Mouse (Mus musculus): ENCODE measurements around the gene Bmper. TPM values are rescaled to one million over a fixed set of nuclear protein-coding genes. Genes with fewer than 3 reads are reported as not detected.

Bmper gene
- polyA plus RNA-seq, 1 experiment from 2014 or later, result 7.5 TPM

DNA sequence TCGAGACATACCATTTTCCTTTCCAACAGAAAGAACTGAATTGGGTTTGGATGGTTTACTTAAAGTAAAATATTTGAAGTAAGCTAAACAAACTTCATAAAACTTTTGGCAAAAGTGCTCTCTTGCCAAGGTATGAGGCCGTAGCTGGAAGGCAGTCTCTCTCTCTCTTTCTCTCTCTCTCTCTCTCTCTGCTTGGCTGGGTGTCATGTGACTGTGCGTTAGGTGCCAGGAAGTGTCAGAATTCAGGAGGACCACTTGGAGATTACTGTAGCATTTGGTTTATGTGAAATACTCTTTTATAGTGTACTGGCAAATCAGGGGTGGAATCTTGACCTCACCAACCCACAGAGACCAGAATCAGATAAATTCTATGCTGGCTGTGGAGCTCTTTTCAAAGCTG, 162.0 kb downstream of the Bmper start:
- no peak overlapping the region for H3K9ac ChIP-seq
- 86% methylated on average over 3 of the region's 3 CpGs for WGBS
- no peak overlapping the region for H3K4me3 ChIP-seq
- no peaks in the 10 kb centered on the region for H3K9me3 ChIP-seq
- no peaks in the 10 kb centered on the region for H3K27me3 ChIP-seq
- no peak for ATAC-seq (ENCODE audit: low read depth)
- peaks cover 16% of the 10 kb centered on the region for H3K4me1 ChIP-seq (replicated peaks)
- no peaks in the 10 kb centered on the region for H3K36me3 ChIP-seq
- H3K4me2 ChIP-seq, result no peak overlapping the region
- no peak overlapping the region for H3K27ac ChIP-seq (replicated peaks)

DNA sequence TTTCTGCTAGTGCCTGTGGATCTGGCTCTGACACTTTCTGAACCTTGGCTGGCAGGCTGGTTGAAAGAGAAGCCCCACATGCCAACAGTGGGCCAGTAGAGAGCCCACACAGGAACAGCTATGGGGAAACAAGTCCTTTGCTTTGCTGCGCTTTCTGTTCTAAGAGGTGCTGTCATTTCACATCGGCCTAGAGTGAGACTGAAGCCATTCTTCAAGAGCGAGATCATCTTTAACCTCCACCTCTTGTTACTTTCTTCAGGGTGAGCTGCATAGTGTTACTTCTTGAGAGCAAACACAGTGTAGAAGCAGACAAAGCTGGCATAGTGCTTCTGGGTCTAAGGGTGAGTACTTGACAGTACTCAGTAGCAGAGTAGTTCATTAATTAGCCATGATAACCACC, 163.3 kb downstream of the Bmper start:
- H3K27ac ChIP-seq (replicated peaks), result no peak overlapping the region
- H3K4me1 ChIP-seq (replicated peaks), result peaks cover 4% of the 10 kb centered on the region; the same call in 1 of the 2 replicates
- H3K36me3 ChIP-seq, result no peaks in the 10 kb centered on the region
- H3K27me3 ChIP-seq, result no peaks in the 10 kb centered on the region
- no peak overlapping the region for H3K4me3 ChIP-seq
- no peak for ATAC-seq (ENCODE audit: low read depth)
- H3K9me3 ChIP-seq, result no peaks in the 10 kb centered on the region
- no peak overlapping the region for H3K4me2 ChIP-seq
- WGBS, result 82% methylated on average over 3 of the region's 3 CpGs
- H3K9ac ChIP-seq, result no peak overlapping the region

GRCm38 (mm10) chr9:23390118-23390517, 167.2 kb downstream of the Bmper start:
- Histone ChIP-seq H3K4me2 (no peak overlapping the region), H3K27ac (replicated peaks) (no peak overlapping the region), H3K36me3 (no peaks in the 10 kb centered on the region), H3K9me3 (no peaks in the 10 kb centered on the region), H3K27me3 (no peaks in the 10 kb centered on the region), H3K4me3 (no peak overlapping the region), H3K4me1 (replicated peaks) (no peaks in the 10 kb centered on the region), H3K9ac (no peak overlapping the region)
- WGBS, result 76% methylated on average over 3 of the region's 3 CpGs
- ATAC-seq (ENCODE audit: low read depth), result no peak

GRCm38 (mm10) chr9:23394652-23395317, 171.9 kb downstream of the Bmper start:
- Histone ChIP-seq H3K27ac (replicated peaks) (no peak overlapping the region), H3K9me3 (no peaks in the 10 kb centered on the region), H3K4me3 (no peak overlapping the region), H3K4me2 (no peak overlapping the region), H3K36me3 (no peaks in the 10 kb centered on the region), H3K4me1 (replicated peaks) (no peaks in the 10 kb centered on the region), H3K27me3 (no peaks in the 10 kb centered on the region), H3K9ac (no peak overlapping the region)
- WGBS, result 77% methylated on average over 6 of the region's 6 CpGs
- ATAC-seq (ENCODE audit: low read depth), result no peak

GRCm38 (mm10) chr9:23396186-23396585, 173.3 kb downstream of the Bmper start:
- Histone ChIP-seq H3K36me3 (no peaks in the 10 kb centered on the region), H3K9ac (no peak overlapping the region), H3K27ac (replicated peaks) (no peak overlapping the region), H3K27me3 (no peaks in the 10 kb centered on the region), H3K4me3 (no peak overlapping the region), H3K4me1 (replicated peaks) (no peaks in the 10 kb centered on the region), H3K4me2 (no peak overlapping the region), H3K9me3 (no peaks in the 10 kb centered on the region)
- WGBS, result 86% methylated on average over 7 of the region's 7 CpGs
- ATAC-seq (ENCODE audit: low read depth), result no peak

- Histone ChIP-seq H3K4me3 (no peak overlapping the region), H3K36me3 (no peaks in the 10 kb centered on the region), H3K9me3 (no peaks in the 10 kb centered on the region), H3K27me3 (no peaks in the 10 kb centered on the region), H3K9ac (no peak overlapping the region), H3K4me2 (no peak overlapping the region), H3K4me1 (replicated peaks) (no peaks in the 10 kb centered on the region), H3K27ac (replicated peaks) (no peak overlapping the region)
- whole genome bisulfite sequencing, result 88% methylated on average over 3 of the region's 3 CpGs
- no peak for ATAC-seq (ENCODE audit: low read depth)
Observed at GRCm38 (mm10) chr9:23397876-23398275, 175.0 kb downstream of the Bmper start.

- Histone ChIP-seq H3K4me1 (replicated peaks) (no peaks in the 10 kb centered on the region), H3K27me3 (no peaks in the 10 kb centered on the region), H3K4me3 (no peak overlapping the region), H3K9ac (no peak overlapping the region), H3K4me2 (no peak overlapping the region), H3K36me3 (no peaks in the 10 kb centered on the region), H3K27ac (replicated peaks) (no peak overlapping the region), H3K9me3 (no peaks in the 10 kb centered on the region)
- ATAC-seq (ENCODE audit: low read depth), result no peak
- WGBS, result 76% methylated on average over 6 of the region's 6 CpGs
Observed at GRCm38 (mm10) chr9:23399638-23400284, 176.9 kb downstream of the Bmper start.

DNA sequence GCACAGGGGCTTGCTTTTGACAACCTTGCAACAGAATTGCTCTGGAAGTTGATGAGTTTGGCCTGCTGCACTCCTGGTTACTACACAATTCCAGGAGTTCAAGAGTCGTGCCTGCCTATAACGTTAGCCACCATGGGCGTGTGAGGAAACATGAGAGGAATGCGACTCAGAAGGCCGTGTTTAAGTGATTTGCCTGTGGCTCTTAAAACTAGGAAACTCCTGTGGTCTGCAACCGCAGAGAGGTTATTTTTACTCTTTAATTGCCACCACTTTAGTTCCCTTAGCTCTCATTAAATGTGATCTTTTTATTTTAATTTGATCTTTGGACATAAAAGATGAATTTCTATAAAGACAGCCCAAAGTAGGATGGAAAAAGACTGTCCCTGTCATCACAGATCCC, 184.5 kb downstream of the Bmper start:
- H3K4me1 ChIP-seq (replicated peaks), result no peaks in the 10 kb centered on the region
- H3K9me3 ChIP-seq, result no peaks in the 10 kb centered on the region
- H3K27ac ChIP-seq (replicated peaks), result no peak overlapping the region
- no peaks in the 10 kb centered on the region for H3K27me3 ChIP-seq
- no peak overlapping the region for H3K9ac ChIP-seq
- H3K36me3 ChIP-seq, result no peaks in the 10 kb centered on the region
- 82% methylated on average over 6 of the region's 6 CpGs for WGBS
- no peak for ATAC-seq (ENCODE audit: low read depth)
- no peak overlapping the region for H3K4me3 ChIP-seq
- H3K4me2 ChIP-seq, result no peak overlapping the region

DNA sequence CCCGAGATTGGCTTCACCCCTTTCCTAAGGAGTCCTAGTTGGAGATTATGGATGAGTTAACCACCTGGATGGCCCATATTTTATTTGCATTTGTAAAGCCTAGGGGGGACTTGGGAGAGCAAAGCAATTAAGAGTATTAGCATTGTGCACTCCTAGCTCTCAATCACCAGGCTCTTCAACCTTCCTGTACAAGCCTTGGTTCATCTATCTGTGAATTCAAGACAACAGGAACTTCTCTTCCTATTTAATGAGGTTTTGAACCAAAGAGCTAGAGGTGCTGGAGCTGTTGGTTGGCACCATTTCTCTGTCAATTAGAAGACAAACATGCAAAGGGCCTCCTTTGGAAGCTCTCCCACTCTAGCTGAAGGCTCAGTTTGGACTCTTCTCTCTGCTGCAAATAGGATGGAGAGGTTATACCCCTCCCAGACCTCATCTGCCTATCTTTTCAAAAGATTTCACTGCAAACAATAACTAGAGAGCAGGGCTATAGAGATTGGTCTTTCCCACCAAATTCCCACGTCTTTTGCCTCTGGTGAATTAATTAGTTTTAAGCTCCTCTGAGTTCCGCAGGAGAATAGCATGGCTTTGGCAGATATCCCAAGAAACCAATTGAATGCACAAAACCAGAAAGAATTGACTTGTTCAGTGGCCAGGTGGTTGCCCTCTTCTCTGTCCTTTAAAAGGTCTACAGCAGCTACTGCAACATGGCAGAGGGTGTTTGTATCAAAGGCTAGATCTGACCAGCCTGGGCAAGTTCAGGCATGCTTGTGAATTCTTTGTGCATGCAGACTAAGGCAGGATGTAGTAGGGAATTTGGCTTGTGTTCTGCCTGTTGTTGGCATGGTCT, 185.3 kb downstream of the Bmper start:
- Histone ChIP-seq H3K9ac (no peak overlapping the region), H3K36me3 (no peaks in the 10 kb centered on the region), H3K4me3 (no peak overlapping the region), H3K4me1 (replicated peaks) (no peaks in the 10 kb centered on the region), H3K4me2 (no peak overlapping the region), H3K27ac (replicated peaks) (no peak overlapping the region), H3K9me3 (no peaks in the 10 kb centered on the region), H3K27me3 (no peaks in the 10 kb centered on the region)
- WGBS, result 65% methylated on average over 3 of the region's 3 CpGs
- ATAC-seq (ENCODE audit: low read depth), result no peak

- 83% methylated on average over 2 of the region's 2 CpGs for WGBS
- Histone ChIP-seq H3K4me1 (replicated peaks) (no peaks in the 10 kb centered on the region), H3K4me3 (no peak overlapping the region), H3K9ac (no peak overlapping the region), H3K27me3 (no peaks in the 10 kb centered on the region), H3K9me3 (no peaks in the 10 kb centered on the region), H3K27ac (replicated peaks) (no peak overlapping the region), H3K4me2 (no peak overlapping the region), H3K36me3 (no peaks in the 10 kb centered on the region)
- no peak for ATAC-seq (ENCODE audit: low read depth)
Observed at GRCm38 (mm10) chr9:23410567-23410966, 187.7 kb downstream of the Bmper start.

GRCm38 (mm10) chr9:23412956-23413355, 190.1 kb downstream of the Bmper start:
- Histone ChIP-seq H3K4me3 (no peak overlapping the region), H3K9ac (no peak overlapping the region), H3K36me3 (0 out of 2 replicates have a peak, but pooled peaks cover 3% of the 10 kb centered on the region), H3K4me2 (no peak overlapping the region), H3K9me3 (peaks cover 5% of the 10 kb centered on the region; the same call in 1 of the 2 replicates), H3K4me1 (replicated peaks) (no peaks in the 10 kb centered on the region), H3K27me3 (no peaks in the 10 kb centered on the region), H3K27ac (replicated peaks) (no peak overlapping the region)
- no peak for ATAC-seq (ENCODE audit: low read depth)
- WGBS, result 78% methylated on average over 2 of the region's 2 CpGs

DNA sequence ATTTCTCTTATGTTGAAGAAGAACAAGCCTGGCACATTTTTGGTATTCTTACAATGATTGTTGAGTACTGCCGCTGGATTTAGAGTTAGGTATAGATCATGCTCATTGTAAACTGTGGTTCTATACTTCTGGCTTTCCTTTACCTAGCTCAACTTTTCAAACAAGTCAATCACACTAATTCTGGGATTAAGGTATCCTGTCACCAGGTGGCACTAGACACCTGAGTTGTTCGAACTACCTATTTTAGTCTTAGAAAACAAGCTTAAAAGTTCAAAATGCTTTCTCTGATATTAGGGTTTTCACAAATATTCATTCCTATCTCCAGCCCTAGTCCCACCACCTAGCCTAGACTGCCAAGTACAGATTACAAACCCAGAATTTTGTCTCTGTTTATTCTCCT, 196.2 kb downstream of the Bmper start:
- Histone ChIP-seq H3K4me3 (no peak overlapping the region), H3K4me2 (no peak overlapping the region), H3K4me1 (replicated peaks) (no peaks in the 10 kb centered on the region), H3K9ac (no peak overlapping the region), H3K27me3 (no peaks in the 10 kb centered on the region), H3K27ac (replicated peaks) (no peak overlapping the region), H3K9me3 (peaks cover 5% of the 10 kb centered on the region; the same call in 1 of the 2 replicates), H3K36me3 (0 out of 2 replicates have a peak, but pooled peaks cover 3% of the 10 kb centered on the region)
- WGBS, result 99% methylated on average over 2 of the region's 2 CpGs
- no peak for ATAC-seq (ENCODE audit: low read depth)

Data from neural tube, embryonic 13.5 days (tissue).